Mouse (Mus musculus): ENCODE measurements at regions not wholly inside any gene's neighbourhood (a gene's known extent, or its start where the extent isn't known, plus 50 kb on each side); places are given as distances from the start of the nearest gene placed in this dataset.

DNA sequence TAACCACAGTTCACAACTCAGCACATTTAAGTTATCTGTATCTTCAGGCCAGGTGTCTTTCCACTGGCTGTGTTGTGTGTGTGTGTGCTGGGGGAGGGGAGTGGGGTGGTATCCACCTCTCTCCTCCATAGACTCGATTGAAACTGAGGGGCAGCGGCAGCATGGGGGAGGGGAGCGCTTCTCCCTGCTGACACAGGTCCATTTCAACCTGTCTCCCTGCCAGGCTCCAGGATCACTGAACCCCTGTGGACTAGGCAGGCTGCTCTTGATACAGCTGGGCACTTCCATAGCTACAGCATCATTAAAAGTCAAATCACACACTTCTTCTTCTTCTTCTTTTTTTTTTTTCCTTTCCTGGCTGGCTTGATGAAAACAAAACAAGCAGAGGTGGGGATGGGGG is 338.0 kb downstream of the Igsf11 start:
- TF ChIP-seq CTCF (IDR thresholded peaks at IDR 0.05; ENCODE audit: insufficient read depth, low read depth, low read length) = no peak
- no peak for TF ChIP-seq POLR2A (IDR thresholded peaks at IDR 0.05; ENCODE audit: insufficient read depth, low read depth, low read length)

Data from olfactory bulb, adult 2 months (tissue).